Mouse (Mus musculus) lung, adult 2 months (tissue): ENCODE data around the gene Bsnd.

Source experiments
- CTCF ChIP-seq: fragments of 200-500 bp; IDR thresholded peaks from 2 replicates; pipeline ENCODE4 v1.5.1; 2011; ENCODE audit warnings: mild to moderate bottlenecking, low read length, control low read depth; ENCODE audit not compliant: insufficient read depth
- POLR2A ChIP-seq: fragments of 200-500 bp; IDR thresholded peaks from 2 replicates; pipeline ENCODE4 v1.6.1; 2011; ENCODE audit warnings: low read depth, mild to moderate bottlenecking, control low read depth, low read length, borderline replicate concordance; ENCODE audit errors: extremely low read depth

DNA sequence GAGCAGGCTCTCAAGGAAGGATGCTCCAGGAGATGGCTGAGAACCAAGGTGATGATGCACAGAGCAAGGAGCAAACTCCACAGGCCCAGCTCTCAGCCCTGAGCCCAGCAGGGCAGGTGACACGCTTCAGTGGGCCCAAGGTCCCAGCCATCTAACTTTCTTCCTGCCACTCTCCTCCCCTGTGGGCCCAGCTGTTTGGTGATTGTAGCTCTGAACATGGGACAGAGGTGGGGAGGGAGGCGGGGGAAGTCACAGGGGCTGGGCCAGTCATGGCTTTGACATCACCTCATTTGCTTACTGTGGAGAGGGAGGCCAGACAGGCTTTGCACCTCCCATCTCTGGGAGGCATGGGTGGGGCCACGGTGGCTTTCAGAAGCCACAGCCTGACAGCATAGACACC lies at the start of gene Bsnd:
- TF ChIP-seq CTCF (no peak), POLR2A (no peak)
